Mouse (Mus musculus): Measurements from ENCODE around the gene Lrrc27. TPM values are rescaled to one million over a fixed set of nuclear protein-coding genes. Genes with fewer than 3 reads are reported as not detected.

The Lrrc27 gene
- 2.3 and 3.3 TPM in 2 replicates for polyA plus RNA-seq (2015; fragmentation: Nextera tagmentation; extraction: Ambion mirVana)

DNA sequence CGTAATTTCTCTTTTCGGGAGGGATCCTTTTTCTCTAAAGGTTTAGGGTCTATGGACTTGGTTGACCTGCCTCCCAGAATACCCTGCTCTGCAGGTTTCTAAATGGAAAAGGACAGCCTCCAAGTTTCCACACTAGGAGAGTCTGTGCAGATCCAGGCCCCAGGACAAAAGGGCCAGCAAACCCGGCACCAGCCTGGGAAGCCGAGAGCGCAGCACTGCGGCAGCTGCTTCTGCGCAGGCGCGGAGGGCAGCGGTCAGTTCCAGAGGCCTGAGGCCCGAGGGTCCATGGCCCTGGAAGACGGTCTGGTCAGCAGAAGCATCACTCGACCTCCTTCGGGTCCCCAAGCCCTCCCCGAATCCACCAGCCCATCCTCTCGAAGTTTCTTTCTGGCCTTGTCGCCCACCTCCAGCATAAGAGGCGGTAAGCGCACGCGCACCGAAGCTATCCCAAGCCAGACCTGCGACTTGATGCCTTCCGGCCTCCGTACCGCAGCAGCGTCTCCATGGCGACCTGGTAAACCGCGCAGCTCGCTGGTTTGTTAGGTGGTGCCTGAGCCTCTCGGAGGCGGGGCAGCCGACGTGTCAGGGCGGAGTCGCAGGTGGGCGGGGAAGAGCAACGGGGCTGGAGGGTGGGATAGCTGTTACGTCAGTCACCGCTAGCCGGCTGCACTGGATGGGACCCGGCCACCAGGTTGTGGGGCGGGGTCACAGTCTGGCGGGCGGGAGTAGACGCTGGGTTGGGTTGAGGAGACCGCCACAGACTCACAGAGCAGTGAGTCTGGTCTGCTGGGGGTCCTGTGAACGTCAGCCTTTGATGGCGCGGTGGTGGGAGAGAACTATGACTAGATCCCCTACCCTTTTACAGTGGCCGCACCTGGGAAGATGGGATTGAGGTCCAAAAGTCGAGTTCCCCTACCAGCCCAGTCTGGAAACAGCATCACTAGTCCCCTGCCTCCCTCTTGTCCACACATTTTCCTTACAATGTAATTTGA lies at the start of gene Lrrc27, which contains the start of gene Stk32c:
TSS of gene Lrrc27 (plus strand) at position 235 of the 992 bp plus-strand sequence.
TSS of gene Stk32c (minus strand) at position 554 of the 992 bp plus-strand sequence.
- no peaks in the 10 kb centered on the region for H3K36me3 ChIP-seq
- peak within 1 kb of the TSS; percentile 81 for H3K27ac ChIP-seq (replicated peaks)
- 2% methylated on average over 53 of the region's 53 CpGs for WGBS
- peak; percentile 93 for ATAC-seq (ENCODE audit: extremely low read depth, insufficient number of reproducible peaks, low FRiP score, low TSS enrichment)
- H3K27me3 ChIP-seq (replicated peaks) = 0 out of 2 replicates have a peak, but pooled peaks cover 3% of the 10 kb centered on the region
- peak within 1 kb of the TSS; percentile 65 for H3K4me3 ChIP-seq
- H3K4me1 ChIP-seq = peaks cover 24% of the 10 kb centered on the region
- H3K9me3 ChIP-seq = no peaks in the 10 kb centered on the region
- peak within 1 kb of the TSS; percentile 77 for H3K4me2 ChIP-seq
- peak within 1 kb of the TSS; percentile 84 for H3K9ac ChIP-seq

DNA sequence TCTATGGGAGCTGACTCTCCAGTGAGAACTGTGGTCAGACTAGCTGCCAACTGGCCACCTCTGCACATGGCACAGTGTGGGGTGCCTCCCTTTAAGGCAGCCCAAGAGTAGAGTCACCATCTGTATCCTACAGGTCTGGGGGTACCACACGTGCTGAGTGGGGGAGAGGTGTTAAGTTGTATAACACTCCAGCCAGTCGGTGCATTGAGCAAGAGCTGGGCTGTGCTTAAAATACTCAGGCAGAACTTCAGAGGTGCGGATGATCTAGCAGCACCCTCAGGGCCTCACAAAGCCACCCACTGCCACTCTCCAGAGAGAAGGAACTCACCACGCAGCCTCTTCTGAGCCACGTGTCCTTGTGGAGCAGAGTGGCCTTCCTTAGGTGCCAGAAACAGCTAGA lies 48.4 kb upstream of the Lrrc27 start:
- Histone ChIP-seq H3K36me3 (no peaks in the 10 kb centered on the region), H3K9me3 (peaks cover 21% of the 10 kb centered on the region), H3K27ac (replicated peaks) (no peak overlapping the region), H3K4me2 (no peak overlapping the region), H3K27me3 (replicated peaks) (peaks cover 5% of the 10 kb centered on the region; the same call in 1 of the 2 replicates), H3K9ac (no peak overlapping the region), H3K4me3 (no peak overlapping the region), H3K4me1 (no peaks in the 10 kb centered on the region)
- no peak for ATAC-seq (ENCODE audit: extremely low read depth, insufficient number of reproducible peaks, low FRiP score, low TSS enrichment)
- WGBS = 58% methylated on average over 5 of the region's 5 CpGs

DNA sequence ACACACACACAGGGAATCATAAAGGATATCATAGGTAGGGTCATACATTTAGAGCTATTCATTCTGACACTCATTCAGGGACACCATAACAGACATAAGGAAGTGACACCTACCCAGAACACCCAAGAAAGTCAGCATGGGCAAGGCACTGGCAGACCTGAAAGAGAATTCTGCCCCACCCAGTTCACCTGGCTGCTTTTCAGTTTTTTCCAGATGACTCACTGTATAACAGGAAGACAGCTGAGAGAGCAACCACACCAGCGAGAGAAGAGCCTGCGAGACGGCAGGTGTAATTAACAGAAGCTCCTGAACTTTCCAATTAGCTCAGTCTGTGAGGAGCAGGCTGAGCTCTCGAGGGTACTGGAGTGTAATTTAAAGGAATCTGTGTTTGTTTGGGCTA lies 43.6 kb upstream of the Lrrc27 start:
- H3K4me1 ChIP-seq = no peaks in the 10 kb centered on the region
- no peak for ATAC-seq (ENCODE audit: extremely low read depth, insufficient number of reproducible peaks, low FRiP score, low TSS enrichment)
- H3K27me3 ChIP-seq (replicated peaks) = peaks cover 24% of the 10 kb centered on the region
- 68% methylated on average over 4 of the region's 4 CpGs for WGBS
- no peaks in the 10 kb centered on the region for H3K36me3 ChIP-seq
- no peak overlapping the region for H3K9ac ChIP-seq
- H3K9me3 ChIP-seq = peaks cover 21% of the 10 kb centered on the region
- no peak overlapping the region for H3K4me3 ChIP-seq
- no peak overlapping the region for H3K27ac ChIP-seq (replicated peaks)
- no peak overlapping the region for H3K4me2 ChIP-seq

DNA sequence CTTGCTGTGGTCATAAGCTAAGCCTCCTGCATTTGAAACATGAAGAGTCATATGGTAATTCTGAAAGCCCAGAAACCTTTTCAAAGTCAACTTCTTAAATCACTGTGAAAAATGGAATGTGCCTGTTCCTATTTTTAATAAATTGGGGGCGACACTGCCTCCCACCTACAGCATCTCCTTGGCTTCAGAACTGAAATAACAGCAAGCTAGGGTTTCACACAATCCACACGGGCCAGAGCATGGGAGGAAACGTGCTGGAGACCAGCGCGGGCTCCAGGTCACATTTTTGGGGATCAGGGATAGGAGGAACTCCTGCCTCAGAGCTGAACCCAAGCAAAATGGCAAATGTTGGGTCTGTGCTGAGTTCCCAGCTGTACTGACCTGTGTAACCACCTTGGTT lies 33.5 kb upstream of the Lrrc27 start:
- Histone ChIP-seq H3K4me2 (no peak overlapping the region), H3K9me3 (no peaks in the 10 kb centered on the region), H3K27ac (replicated peaks) (no peak overlapping the region), H3K4me1 (no peaks in the 10 kb centered on the region), H3K9ac (no peak overlapping the region), H3K4me3 (no peak overlapping the region), H3K36me3 (no peaks in the 10 kb centered on the region), H3K27me3 (replicated peaks) (peaks cover 21% of the 10 kb centered on the region)
- no peak for ATAC-seq (ENCODE audit: extremely low read depth, insufficient number of reproducible peaks, low FRiP score, low TSS enrichment)
- WGBS = 68% methylated on average over 5 of the region's 5 CpGs

DNA sequence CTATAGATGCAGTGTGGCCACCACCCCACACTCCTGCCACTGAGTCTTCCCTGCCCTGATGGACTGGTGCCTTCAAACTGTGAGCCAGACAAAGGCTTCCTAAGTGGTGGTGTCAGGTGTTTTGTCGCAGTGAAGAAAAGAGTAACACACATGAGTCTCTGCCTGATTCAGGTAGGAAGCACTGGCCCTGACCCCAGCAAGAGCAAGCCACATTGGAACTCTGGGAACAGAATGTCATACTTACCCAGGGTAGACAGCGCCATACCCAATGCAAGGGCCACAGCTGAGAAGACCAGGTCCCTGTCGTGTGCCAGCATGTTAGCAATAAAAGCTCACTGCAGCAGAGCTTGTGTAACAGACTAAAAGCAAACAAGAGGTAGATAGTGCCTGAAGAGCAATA lies 32.7 kb upstream of the Lrrc27 start:
- Histone ChIP-seq H3K27me3 (replicated peaks) (peaks cover 20% of the 10 kb centered on the region), H3K4me2 (no peak overlapping the region), H3K36me3 (no peaks in the 10 kb centered on the region), H3K4me1 (no peaks in the 10 kb centered on the region), H3K9ac (no peak overlapping the region), H3K9me3 (no peaks in the 10 kb centered on the region), H3K27ac (replicated peaks) (no peak overlapping the region), H3K4me3 (no peak overlapping the region)
- ATAC-seq (ENCODE audit: extremely low read depth, insufficient number of reproducible peaks, low FRiP score, low TSS enrichment) = no peak
- WGBS = 88% methylated on average over 3 of the region's 3 CpGs

DNA sequence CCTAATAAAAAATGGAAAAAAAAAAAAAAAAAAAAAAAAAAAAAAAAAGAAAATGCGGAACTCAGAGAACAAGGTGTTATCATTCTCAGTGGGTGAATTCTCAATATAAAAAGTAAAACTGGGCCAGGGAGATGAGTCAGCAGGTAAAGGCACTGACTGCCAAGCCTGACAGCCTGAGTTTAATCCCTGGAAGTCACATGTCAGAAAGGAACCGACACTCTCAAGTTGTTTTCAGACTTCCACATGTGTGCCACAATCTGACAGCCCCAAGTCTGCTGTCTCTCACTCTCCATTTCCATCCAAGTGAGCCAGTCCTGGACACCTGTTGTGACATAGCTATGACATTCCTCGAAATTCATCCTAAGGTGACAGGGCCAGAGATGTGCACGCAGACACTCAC lies 28.4 kb upstream of the Lrrc27 start:
- Histone ChIP-seq H3K4me2 (no peak overlapping the region), H3K9me3 (peaks cover 3% of the 10 kb centered on the region; the same call in 1 of the 2 replicates), H3K9ac (no peak overlapping the region), H3K27ac (replicated peaks) (no peak overlapping the region), H3K27me3 (replicated peaks) (peaks cover 49% of the 10 kb centered on the region), H3K4me3 (no peak overlapping the region), H3K36me3 (no peaks in the 10 kb centered on the region), H3K4me1 (peaks cover 8% of the 10 kb centered on the region)
- ATAC-seq (ENCODE audit: extremely low read depth, insufficient number of reproducible peaks, low FRiP score, low TSS enrichment) = no peak
- 67% methylated on average over 4 of the region's 4 CpGs for WGBS

DNA sequence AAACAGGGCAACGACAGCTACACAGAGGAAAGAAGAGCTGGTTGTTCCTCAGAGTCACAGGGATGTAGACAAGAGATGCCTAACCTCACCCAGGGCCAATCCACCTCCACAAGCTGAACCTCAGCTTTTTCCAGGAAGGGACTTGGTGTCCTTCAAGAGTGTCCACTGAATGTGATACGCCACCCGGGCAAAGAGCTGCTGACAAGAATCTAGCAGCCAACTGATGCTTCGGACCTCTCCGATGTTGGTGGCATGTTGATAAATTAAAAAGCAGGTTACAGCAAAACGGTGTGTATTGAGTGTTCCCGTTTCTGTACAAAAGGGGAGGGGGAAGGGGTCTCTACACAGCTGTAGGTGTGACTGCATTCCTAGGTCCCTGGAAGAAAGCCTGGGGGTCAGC lies 27.9 kb upstream of the Lrrc27 start:
- Histone ChIP-seq H3K27ac (replicated peaks) (no peak overlapping the region), H3K4me2 (no peak overlapping the region), H3K9me3 (peaks cover 3% of the 10 kb centered on the region; the same call in 1 of the 2 replicates), H3K4me1 (peaks cover 8% of the 10 kb centered on the region), H3K9ac (no peak overlapping the region), H3K36me3 (no peaks in the 10 kb centered on the region), H3K4me3 (no peak overlapping the region), H3K27me3 (replicated peaks) (peaks cover 49% of the 10 kb centered on the region)
- 77% methylated on average over 7 of the region's 7 CpGs for WGBS
- no peak for ATAC-seq (ENCODE audit: extremely low read depth, insufficient number of reproducible peaks, low FRiP score, low TSS enrichment)

DNA sequence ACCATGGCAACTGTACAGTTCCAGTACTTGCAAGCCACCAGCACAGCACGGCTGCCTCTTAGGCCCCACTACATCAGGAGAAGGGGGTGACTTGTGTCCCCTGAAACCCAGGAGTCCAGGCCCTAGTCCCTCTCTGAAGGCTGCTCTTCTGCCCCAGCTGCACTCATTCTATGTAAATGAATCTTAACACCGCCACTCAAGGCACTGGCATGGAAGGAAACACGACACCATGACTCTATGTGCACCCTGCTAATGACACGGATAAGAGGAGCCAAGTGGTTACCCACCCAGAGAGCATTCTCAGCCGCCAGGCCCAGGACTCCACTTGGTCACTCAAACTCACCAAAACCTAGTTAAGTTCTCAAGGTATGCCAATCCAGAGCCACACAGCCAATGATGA lies 26.8 kb upstream of the Lrrc27 start:
- Histone ChIP-seq H3K27ac (replicated peaks) (no peak overlapping the region), H3K27me3 (replicated peaks) (peaks cover 56% of the 10 kb centered on the region), H3K4me2 (no peak overlapping the region), H3K9me3 (peaks cover 3% of the 10 kb centered on the region; the same call in 1 of the 2 replicates), H3K4me3 (no peak overlapping the region), H3K36me3 (no peaks in the 10 kb centered on the region), H3K4me1 (peaks cover 8% of the 10 kb centered on the region), H3K9ac (no peak overlapping the region)
- 46% methylated on average over 5 of the region's 5 CpGs for WGBS
- no peak for ATAC-seq (ENCODE audit: extremely low read depth, insufficient number of reproducible peaks, low FRiP score, low TSS enrichment)

DNA sequence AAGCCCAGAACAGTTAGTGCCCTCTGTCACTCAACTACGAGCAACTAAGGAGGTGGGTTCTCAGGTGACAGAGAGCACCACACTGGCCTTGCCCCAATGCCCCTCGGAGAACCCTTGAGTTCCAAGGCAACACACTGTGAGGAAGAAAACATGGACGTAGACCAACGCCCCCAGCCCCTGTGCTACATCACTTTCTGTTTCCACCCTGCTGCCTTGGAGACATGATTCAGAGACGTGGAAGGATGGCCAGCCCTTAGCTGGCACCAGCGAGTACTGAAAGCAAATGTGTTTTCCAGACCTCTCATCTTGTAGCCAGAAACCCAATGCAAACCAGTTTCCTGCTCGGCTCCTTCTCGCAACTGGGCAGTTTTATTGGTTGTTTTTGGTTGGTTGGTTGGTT lies 26.4 kb upstream of the Lrrc27 start:
- 70% methylated on average over 8 of the region's 8 CpGs for WGBS
- no peak for ATAC-seq (ENCODE audit: extremely low read depth, insufficient number of reproducible peaks, low FRiP score, low TSS enrichment)
- Histone ChIP-seq H3K36me3 (no peaks in the 10 kb centered on the region), H3K27ac (replicated peaks) (no peak overlapping the region), H3K4me3 (no peak overlapping the region), H3K9ac (no peak overlapping the region), H3K9me3 (peaks cover 3% of the 10 kb centered on the region; the same call in 1 of the 2 replicates), H3K4me1 (peaks cover 8% of the 10 kb centered on the region), H3K27me3 (replicated peaks) (peaks cover 60% of the 10 kb centered on the region), H3K4me2 (no peak overlapping the region)

DNA sequence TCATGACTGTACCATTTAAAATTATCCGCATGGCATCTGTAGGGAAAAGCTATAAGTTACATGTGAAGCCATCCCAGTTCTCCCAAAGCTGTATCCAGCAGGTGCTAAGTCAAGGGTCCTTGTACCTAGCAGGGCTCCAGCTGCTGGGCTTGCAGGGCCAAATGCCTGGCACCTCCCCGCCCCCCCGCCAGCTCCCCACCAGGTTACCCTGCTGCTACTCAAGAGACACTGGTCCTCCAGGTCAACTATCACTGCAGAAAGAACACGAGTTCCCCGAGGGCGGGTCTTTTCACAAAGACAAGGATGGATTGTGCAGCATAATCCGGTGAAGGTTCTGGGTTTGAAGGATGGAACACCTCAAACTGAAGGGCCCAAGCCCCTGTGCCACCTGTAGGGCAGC lies 25.5 kb upstream of the Lrrc27 start:
- Histone ChIP-seq H3K9me3 (peaks cover 3% of the 10 kb centered on the region; the same call in 1 of the 2 replicates), H3K9ac (no peak overlapping the region), H3K27ac (replicated peaks) (no peak overlapping the region), H3K4me1 (peaks cover 8% of the 10 kb centered on the region), H3K36me3 (no peaks in the 10 kb centered on the region), H3K4me2 (peak overlapping the region; percentile 99), H3K4me3 (peak overlapping the region; percentile 73), H3K27me3 (replicated peaks) (peaks cover 60% of the 10 kb centered on the region)
- ATAC-seq (ENCODE audit: extremely low read depth, insufficient number of reproducible peaks, low FRiP score, low TSS enrichment) = no peak
- 35% methylated on average over 7 of the region's 7 CpGs for WGBS

DNA sequence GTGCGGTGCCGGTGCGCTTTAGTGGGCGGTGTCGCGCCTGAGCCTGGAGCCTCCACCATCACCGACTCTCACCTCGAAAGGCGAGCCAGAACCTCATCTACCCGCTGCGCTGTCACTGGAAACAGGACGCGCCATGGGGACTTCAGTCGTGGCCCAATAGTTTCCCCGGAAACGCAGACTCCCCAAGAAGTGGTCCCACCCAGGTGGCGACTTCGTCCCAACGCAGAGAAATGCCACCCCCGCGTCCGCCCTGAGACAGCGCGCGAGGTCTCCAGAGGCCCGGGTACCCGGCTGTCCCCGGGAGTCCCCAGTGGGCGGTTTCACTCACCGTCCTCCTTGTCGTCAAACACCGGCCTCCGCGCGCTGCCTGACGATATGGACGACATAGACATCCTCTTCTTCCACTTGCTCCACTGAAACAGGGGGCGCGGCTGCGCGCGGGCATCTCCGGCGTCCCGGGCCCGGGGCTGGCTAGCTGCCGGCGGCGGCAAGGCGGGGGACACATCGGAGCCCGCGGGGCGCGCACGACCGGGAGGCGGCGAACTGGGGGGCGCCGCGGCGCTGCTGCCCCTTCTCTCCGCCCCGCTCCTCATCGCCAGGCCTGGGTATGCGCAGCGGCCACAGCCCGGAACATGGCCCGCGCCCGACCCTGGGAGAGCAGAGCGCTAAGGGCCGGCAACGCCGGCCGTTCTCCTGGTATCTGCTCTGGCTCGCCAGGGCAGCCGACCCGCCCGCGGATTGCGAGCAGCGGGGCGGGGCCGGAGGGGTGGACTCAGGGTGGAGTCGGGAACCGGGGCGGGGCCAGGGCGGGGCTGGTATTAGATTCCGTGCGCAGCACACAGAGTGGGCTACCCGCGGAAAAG lies 24.8 kb upstream of the Lrrc27 start:
- Histone ChIP-seq H3K4me3 (peak overlapping the region; percentile 73), H3K36me3 (no peaks in the 10 kb centered on the region), H3K4me2 (peak overlapping the region; percentile 99), H3K9ac (peak overlapping the region; percentile 79), H3K27ac (replicated peaks) (no peak overlapping the region), H3K4me1 (peaks cover 8% of the 10 kb centered on the region), H3K9me3 (peaks cover 3% of the 10 kb centered on the region; the same call in 1 of the 2 replicates), H3K27me3 (replicated peaks) (peaks cover 60% of the 10 kb centered on the region)
- under 1% methylated on average over 93 of the region's 94 CpGs for WGBS
- ATAC-seq (ENCODE audit: extremely low read depth, insufficient number of reproducible peaks, low FRiP score, low TSS enrichment) = peak; percentile 83
